ENCODE assay signal across 19 mouse cellular contexts in genomic region chr6:77286317-77286716, GRCm38 (mm10). TPM values are rescaled to one million over a fixed set of nuclear protein-coding genes. Genes with fewer than 3 reads are reported as not detected.
"Had no signal": no experiment of that assay in that cellular context is flagged by ENCODE, and none has a peak within 500 bp of the region (broad histone marks: within the 10 kb centered on the region; RNA-seq: fewer than 3 reads in every experiment).

No protein-coding gene starts in this region.

- H3K9me3 ChIP-seq: lung, embryonic 15.5 days; megakaryocyte, embryonic 14.5 days; midbrain, embryonic 13.5 days; midbrain, embryonic 15.5 days; neural tube, embryonic 12.5 days had no signal

- ATAC-seq: liver, postnatal 0 days; lung, postnatal 0 days; midbrain, embryonic 13.5 days; midbrain, embryonic 15.5 days had no signal

- DNase-seq: liver, postnatal 0 days; lung, adult 2 months; lung, postnatal 14 days; lung, postnatal 36 days; right cerebral cortex, postnatal 14 days; spleen, adult 18-20 months; thymus, adult 18-20 months; thymus, postnatal 14 days; thymus, postnatal 36 days had no signal

- H3K4me3 ChIP-seq: lung, embryonic 15.5 days; megakaryocyte, embryonic 14.5 days; midbrain, embryonic 13.5 days; midbrain, embryonic 15.5 days; neural tube, embryonic 12.5 days had no signal

- H3K4me1 ChIP-seq: lung, embryonic 15.5 days; megakaryocyte, embryonic 14.5 days; midbrain, embryonic 15.5 days; neural tube, embryonic 12.5 days had no signal

- H3K27me3 ChIP-seq: lung, embryonic 15.5 days; megakaryocyte, embryonic 14.5 days; midbrain, embryonic 13.5 days; midbrain, embryonic 15.5 days; neural tube, embryonic 12.5 days had no signal

- H3K27ac ChIP-seq: lung, embryonic 15.5 days; macrophage; midbrain, embryonic 13.5 days; midbrain, embryonic 15.5 days; neural tube, embryonic 12.5 days had no signal

- H3K9ac ChIP-seq: liver, postnatal 0 days; lung, embryonic 15.5 days; midbrain, embryonic 13.5 days; midbrain, embryonic 15.5 days; neural tube, embryonic 12.5 days had no signal

- H3K36me3 ChIP-seq: lung, embryonic 15.5 days; midbrain, embryonic 13.5 days; midbrain, embryonic 15.5 days; neural tube, embryonic 12.5 days had no signal

- H3K4me2 ChIP-seq: lung, embryonic 15.5 days; midbrain, embryonic 13.5 days; midbrain, embryonic 15.5 days; neural tube, embryonic 12.5 days had no signal

RNA-seq across cellular contexts. Expression of gene Lrrtm1, which starts 43.8 kb away (rescaled TPM):
- total RNA-seq: megakaryocyte progenitor cell, adult 5-6 weeks; monocyte, adult 5-6 weeks; neutrophil, adult 5-6 weeks had no signal
- polyA plus RNA-seq: liver, postnatal 0 days; macrophage had no signal
